Mouse (Mus musculus): ENCODE data around the gene Phrf1. TPM values are rescaled to one million over a fixed set of nuclear protein-coding genes. Genes with fewer than 3 reads are reported as not detected.

The Phrf1 gene
- polyA plus RNA-seq, 1 experiment from 2014 or later: 99.6 TPM

GRCm38 (mm10) chr7:141215880-141216733 lies 12.5 kb upstream of the Phrf1 start:
- Histone ChIP-seq H3K4me3 (ENCODE audit: low read depth, low read length) (peak overlapping the region; percentile 63), H3K9me3 (ENCODE audit: control insufficient read depth, low read length) (no peaks in the 10 kb centered on the region), H3K36me3 (ENCODE audit: control insufficient read depth, insufficient read depth, low read length) (no peaks in the 10 kb centered on the region), H3K4me2 (ENCODE audit: low read depth, low read length, severe bottlenecking) (peak overlapping the region; percentile 73), H3K27ac (ENCODE audit: low read depth, low read length) (peak overlapping the region; percentile 70), H3K27me3 (ENCODE audit: control insufficient read depth, insufficient read depth, low read length) (no peaks in the 10 kb centered on the region), H3K4me1 (replicated peaks; ENCODE audit: control insufficient read depth, insufficient read depth, low read length) (peaks cover 18% of the 10 kb centered on the region), H3K9ac (ENCODE audit: low read length) (peak overlapping the region; percentile 72)
- peak; percentile 68 for ATAC-seq (replicated peaks; ENCODE audit: low FRiP score)
- peak; percentile 84 for DNase-seq (ENCODE audit: low spot score)
- under 1% methylated on average over 42 of the region's 42 CpGs for WGBS

- H3K27me3 ChIP-seq (ENCODE audit: control insufficient read depth, insufficient read depth, low read length): no peaks in the 10 kb centered on the region
- ATAC-seq (replicated peaks; ENCODE audit: low FRiP score) (no peak), DNase-seq (ENCODE audit: low spot score) (peak; percentile 51)
- no peaks in the 10 kb centered on the region for H3K9me3 ChIP-seq (ENCODE audit: control insufficient read depth, low read length)
- H3K27ac ChIP-seq (ENCODE audit: low read depth, low read length): no peak overlapping the region
- peak overlapping the region; percentile 73; the same call in 1 of the 2 replicates for H3K4me2 ChIP-seq (ENCODE audit: low read depth, low read length, severe bottlenecking)
- H3K4me1 ChIP-seq (replicated peaks; ENCODE audit: control insufficient read depth, insufficient read depth, low read length): peaks cover 20% of the 10 kb centered on the region
- H3K9ac ChIP-seq (ENCODE audit: low read length): no peak overlapping the region
- peak overlapping the region; percentile 63 for H3K4me3 ChIP-seq (ENCODE audit: low read depth, low read length)
- 88% methylated on average over 11 of the region's 11 CpGs for WGBS
- no peaks in the 10 kb centered on the region for H3K36me3 ChIP-seq (ENCODE audit: control insufficient read depth, insufficient read depth, low read length)
Observed at GRCm38 (mm10) chr7:141216894-141217293, 11.7 kb upstream of the Phrf1 start.

GRCm38 (mm10) chr7:141217343-141218013 lies 11.1 kb upstream of the Phrf1 start:
- Histone ChIP-seq H3K27ac (ENCODE audit: low read depth, low read length) (no peak overlapping the region), H3K4me3 (ENCODE audit: low read depth, low read length) (no peak overlapping the region), H3K9ac (ENCODE audit: low read length) (no peak overlapping the region)

GRCm38 (mm10) chr7:141218141-141218540 lies 10.4 kb upstream of the Phrf1 start:
- no peak for DNase-seq (ENCODE audit: low spot score)
- Histone ChIP-seq H3K27me3 (ENCODE audit: control insufficient read depth, insufficient read depth, low read length) (no peaks in the 10 kb centered on the region), H3K9ac (ENCODE audit: low read length) (no peak overlapping the region), H3K9me3 (ENCODE audit: control insufficient read depth, low read length) (no peaks in the 10 kb centered on the region), H3K27ac (ENCODE audit: low read depth, low read length) (no peak overlapping the region), H3K4me3 (ENCODE audit: low read depth, low read length) (no peak overlapping the region), H3K36me3 (ENCODE audit: control insufficient read depth, insufficient read depth, low read length) (no peaks in the 10 kb centered on the region), H3K4me2 (ENCODE audit: low read depth, low read length, severe bottlenecking) (no peak overlapping the region), H3K4me1 (replicated peaks; ENCODE audit: control insufficient read depth, insufficient read depth, low read length) (peaks cover 29% of the 10 kb centered on the region)
- no peak for ATAC-seq (replicated peaks; ENCODE audit: low FRiP score)
- WGBS: 76% methylated on average over 3 of the region's 3 CpGs

More at GRCm38 (mm10) chr7:141217343-141218013, 11.1 kb upstream of the Phrf1 start:
- no peaks in the 10 kb centered on the region for H3K27me3 ChIP-seq (ENCODE audit: control insufficient read depth, insufficient read depth, low read length)
- H3K36me3 ChIP-seq (ENCODE audit: control insufficient read depth, insufficient read depth, low read length): no peaks in the 10 kb centered on the region
- WGBS: 91% methylated on average over 17 of the region's 17 CpGs
- H3K4me2 ChIP-seq (ENCODE audit: low read depth, low read length, severe bottlenecking): no peak overlapping the region
- ATAC-seq (replicated peaks; ENCODE audit: low FRiP score) (no peak), DNase-seq (ENCODE audit: low spot score) (no peak)
- H3K9me3 ChIP-seq (ENCODE audit: control insufficient read depth, low read length): no peaks in the 10 kb centered on the region
- peaks cover 25% of the 10 kb centered on the region for H3K4me1 ChIP-seq (replicated peaks; ENCODE audit: control insufficient read depth, insufficient read depth, low read length)

GRCm38 (mm10) chr7:141218557-141219133 lies 9.9 kb upstream of the Phrf1 start:
- no peak for ATAC-seq (replicated peaks; ENCODE audit: low FRiP score)
- H3K9me3 ChIP-seq (ENCODE audit: control insufficient read depth, low read length): no peaks in the 10 kb centered on the region
- H3K4me3 ChIP-seq (ENCODE audit: low read depth, low read length): no peak overlapping the region
- H3K27me3 ChIP-seq (ENCODE audit: control insufficient read depth, insufficient read depth, low read length): no peaks in the 10 kb centered on the region
- H3K27ac ChIP-seq (ENCODE audit: low read depth, low read length): no peak overlapping the region
- WGBS: 87% methylated on average over 5 of the region's 5 CpGs
- DNase-seq (ENCODE audit: low spot score): no peak
- no peaks in the 10 kb centered on the region for H3K36me3 ChIP-seq (ENCODE audit: control insufficient read depth, insufficient read depth, low read length)
- H3K9ac ChIP-seq (ENCODE audit: low read length): no peak overlapping the region
- peaks cover 29% of the 10 kb centered on the region for H3K4me1 ChIP-seq (replicated peaks; ENCODE audit: control insufficient read depth, insufficient read depth, low read length)
- H3K4me2 ChIP-seq (ENCODE audit: low read depth, low read length, severe bottlenecking): no peak overlapping the region

GRCm38 (mm10) chr7:141219558-141220099 lies 9.0 kb upstream of the Phrf1 start:
- no peak for DNase-seq (ENCODE audit: low spot score)
- Histone ChIP-seq H3K9me3 (ENCODE audit: control insufficient read depth, low read length) (no peaks in the 10 kb centered on the region), H3K27me3 (ENCODE audit: control insufficient read depth, insufficient read depth, low read length) (no peaks in the 10 kb centered on the region), H3K4me3 (ENCODE audit: low read depth, low read length) (no peak overlapping the region), H3K36me3 (ENCODE audit: control insufficient read depth, insufficient read depth, low read length) (no peaks in the 10 kb centered on the region), H3K4me1 (replicated peaks; ENCODE audit: control insufficient read depth, insufficient read depth, low read length) (peaks cover 25% of the 10 kb centered on the region), H3K27ac (ENCODE audit: low read depth, low read length) (no peak overlapping the region), H3K9ac (ENCODE audit: low read length) (no peak overlapping the region), H3K4me2 (ENCODE audit: low read depth, low read length, severe bottlenecking) (no peak overlapping the region)
- no peak for ATAC-seq (replicated peaks; ENCODE audit: low FRiP score)
- WGBS: 96% methylated on average over 1 of the region's 1 CpGs

GRCm38 (mm10) chr7:141220377-141220776 lies 8.2 kb upstream of the Phrf1 start:
- no peaks in the 10 kb centered on the region for H3K9me3 ChIP-seq (ENCODE audit: control insufficient read depth, low read length)
- H3K4me2 ChIP-seq (ENCODE audit: low read depth, low read length, severe bottlenecking): peak overlapping the region; percentile 89; the same call in 1 of the 2 replicates
- no peak overlapping the region for H3K9ac ChIP-seq (ENCODE audit: low read length)
- H3K4me1 ChIP-seq (replicated peaks; ENCODE audit: control insufficient read depth, insufficient read depth, low read length): peaks cover 21% of the 10 kb centered on the region
- no peaks in the 10 kb centered on the region for H3K36me3 ChIP-seq (ENCODE audit: control insufficient read depth, insufficient read depth, low read length)
- no peak for ATAC-seq (replicated peaks; ENCODE audit: low FRiP score)
- no peak for DNase-seq (ENCODE audit: low spot score)
- WGBS: 72% methylated on average over 1 of the region's 1 CpGs
- no peaks in the 10 kb centered on the region for H3K27me3 ChIP-seq (ENCODE audit: control insufficient read depth, insufficient read depth, low read length)
- H3K27ac ChIP-seq (ENCODE audit: low read depth, low read length): no peak overlapping the region
- H3K4me3 ChIP-seq (ENCODE audit: low read depth, low read length): no peak overlapping the region

All from forebrain, embryonic 11.5 days (tissue).